Mouse (Mus musculus): ENCODE measurements around the gene Edem2.
A peak's percentile ranks its signal among the peaks of the same experiment; 100 is the strongest.

Edem2 gene

GRCm38 (mm10) chr2:155735080-155735479 lies 5.8 kb upstream of the Edem2 start:
- DNase-seq: peak; percentile 93

- DNase-seq: peak; percentile 95
Observed at GRCm38 (mm10) chr2:155728742-155729141, 533 bp downstream of the Edem2 start.

- no peak for DNase-seq
Observed at GRCm38 (mm10) chr2:155727764-155728395, 1.4 kb downstream of the Edem2 start.

GRCm38 (mm10) chr2:155726302-155726701 lies 3.0 kb downstream of the Edem2 start:
- no peak for DNase-seq

- no peak for DNase-seq
Observed at GRCm38 (mm10) chr2:155724526-155724925, 4.7 kb downstream of the Edem2 start.

- no peak for DNase-seq
Observed at GRCm38 (mm10) chr2:155724036-155724435, 5.2 kb downstream of the Edem2 start.

GRCm38 (mm10) chr2:155720585-155720984 lies 8.7 kb downstream of the Edem2 start:
- no peak for DNase-seq

GRCm38 (mm10) chr2:155717082-155717990 lies 11.9 kb downstream of the Edem2 start:
- peak; percentile 98 for DNase-seq

- DNase-seq: peak; percentile 87
Observed at GRCm38 (mm10) chr2:155710557-155710956, 18.7 kb downstream of the Edem2 start.

GRCm38 (mm10) chr2:155707251-155707650 lies 22.0 kb downstream of the Edem2 start:
- peak; percentile 95 for DNase-seq

- no peak for DNase-seq
Observed at GRCm38 (mm10) chr2:155703630-155704029, 25.6 kb downstream of the Edem2 start.

GRCm38 (mm10) chr2:155701399-155701919 lies 27.8 kb downstream of the Edem2 start:
- no peak for DNase-seq

GRCm38 (mm10) chr2:155698443-155698842 lies 30.8 kb downstream of the Edem2 start:
- peak; percentile 68 for DNase-seq

GRCm38 (mm10) chr2:155696851-155697250 lies 32.4 kb downstream of the Edem2 start:
- DNase-seq: peak; percentile 64

GRCm38 (mm10) chr2:155696091-155696558 lies 33.1 kb downstream of the Edem2 start:
- DNase-seq: peak; percentile 96

GRCm38 (mm10) chr2:155695316-155695715 lies 34.0 kb downstream of the Edem2 start:
- peak; percentile 75 for DNase-seq

- DNase-seq: no peak
Observed at GRCm38 (mm10) chr2:155694564-155694963, 34.7 kb downstream of the Edem2 start.

GRCm38 (mm10) chr2:155693136-155693535 lies 36.1 kb downstream of the Edem2 start:
- peak; percentile 86 for DNase-seq

GRCm38 (mm10) chr2:155691723-155692493 lies 37.4 kb downstream of the Edem2 start, which contains the start of gene Trpc4ap:
TSS of gene Trpc4ap (minus strand) at chr2:155692384.
- DNase-seq: peak; percentile 99

- DNase-seq: no peak
Observed at GRCm38 (mm10) chr2:155691336-155691722, 37.9 kb downstream of the Edem2 start.

GRCm38 (mm10) chr2:155689211-155689610 lies 40.1 kb downstream of the Edem2 start:
- DNase-seq: peak; percentile 15

- DNase-seq: peak; percentile 82
Observed at GRCm38 (mm10) chr2:155687746-155688145, 41.5 kb downstream of the Edem2 start.

- peak; percentile 74 for DNase-seq
Observed at GRCm38 (mm10) chr2:155686572-155686971, 42.7 kb downstream of the Edem2 start.
